Mouse (Mus musculus) C2C12 (cell line): ENCODE measurements around the gene Tenm4. TPM values are rescaled to one million over a fixed set of nuclear protein-coding genes. Genes with fewer than 3 reads are reported as not detected.

Experiments used
- H3K27me3 ChIP-seq: one replicate; pipeline ENCODE4 v1.6.1; 2011; ENCODE audit not compliant: control insufficient read depth, insufficient read depth, insufficient read length
- H3K36me3 ChIP-seq: one replicate; pipeline ENCODE4 v1.6.1; 2011; ENCODE audit not compliant: control insufficient read depth, insufficient read depth
- H3K4me3 ChIP-seq: one replicate; pipeline ENCODE4 v1.5.1; 2011; ENCODE audit warnings: mild to moderate bottlenecking, control low read depth; ENCODE audit not compliant: poor library complexity, insufficient read depth, severe bottlenecking
- H3K79me2 ChIP-seq: one replicate; pipeline ENCODE4 v1.6.1; 2011; ENCODE audit not compliant: control insufficient read depth, insufficient read depth
- H3K79me3 ChIP-seq: one replicate; pipeline ENCODE4 v1.6.1; 2011; ENCODE audit warnings: low read depth, control low read depth
- H3ac ChIP-seq: one replicate; pipeline ENCODE3; 2011; ENCODE audit warnings: low read depth; ENCODE audit not compliant: control insufficient read depth, insufficient read length
- CEBPB ChIP-seq: IDR thresholded peaks from one replicate; pipeline ENCODE4 v1.6.1; 2011; ENCODE audit warnings: low read depth, mild to moderate bottlenecking, control low read depth, moderate library complexity
- CTCF ChIP-seq: IDR thresholded peaks from one replicate; pipeline ENCODE4 v1.5.1; 2011; ENCODE audit not compliant: control insufficient read depth, insufficient read depth, insufficient read length
- FOSL1 ChIP-seq: IDR thresholded peaks from one replicate; pipeline ENCODE4 v1.8.0; 2011; ENCODE audit warnings: mild to moderate bottlenecking, low read length; ENCODE audit not compliant: poor library complexity, insufficient read depth, severe bottlenecking
- MAX ChIP-seq: IDR thresholded peaks from one replicate; pipeline ENCODE4 v1.6.1; 2011; ENCODE audit warnings: mild to moderate bottlenecking, control low read depth
- MYOD1 ChIP-seq: IDR thresholded peaks from one replicate; pipeline ENCODE4 v1.6.1; 2011; ENCODE audit warnings: low read depth; ENCODE audit not compliant: control insufficient read depth, insufficient read length
- MYOG ChIP-seq: IDR thresholded peaks from one replicate; pipeline ENCODE4 v1.6.1; 2011; ENCODE audit not compliant: control insufficient read depth, insufficient read length; ENCODE audit errors: extremely low read depth
- USF1 ChIP-seq: IDR thresholded peaks from one replicate; pipeline ENCODE4 v1.6.1; 2011; ENCODE audit warnings: low read depth, mild to moderate bottlenecking, control low read depth, moderate library complexity
- polyA plus RNA-seq: library from polyadenylated mRNA; unstranded; fragments of >200 nt; fragmentation: generic; extraction: Trizol; gene quantifications from one replicate; pipeline ENCODE4 v1.2.1, GENCODE M21; 2012; ENCODE audit warnings: missing spikeins

Tenm4 gene
- polyA plus RNA-seq, 1 experiment: 0.71 TPM

DNA sequence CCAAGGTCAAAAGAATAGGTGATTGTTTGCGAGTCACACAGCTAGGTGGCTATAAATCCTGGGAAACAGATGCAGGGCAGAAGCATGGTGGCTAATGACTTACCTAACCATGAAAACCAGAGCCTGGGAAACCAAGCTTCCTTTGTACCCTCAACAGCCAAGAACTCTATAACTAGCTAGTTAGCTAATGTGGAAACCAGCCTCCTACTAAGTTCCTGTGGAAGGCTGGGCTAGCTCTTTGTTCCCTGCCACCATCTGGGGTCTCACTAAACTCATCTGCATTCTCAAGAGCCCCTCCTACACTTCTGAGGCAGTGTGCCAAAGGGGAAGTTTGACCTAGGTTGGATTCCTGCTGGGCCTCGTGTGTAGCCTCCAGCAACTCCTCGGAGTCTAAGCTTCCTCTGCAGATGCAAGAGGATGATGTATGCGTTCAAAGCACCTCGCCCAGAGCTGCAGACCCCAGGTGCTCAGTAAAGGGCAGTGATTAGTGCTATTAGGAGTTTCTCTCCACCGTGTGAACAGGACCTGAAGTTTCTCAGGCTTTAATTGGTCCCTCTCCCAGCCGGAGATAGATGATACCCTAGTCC is 719.1 kb downstream of the Tenm4 start:
- Histone ChIP-seq H3K36me3 (no peaks in the 10 kb centered on the region), H3K4me3 (no peak overlapping the region), H3K27me3 (no peaks in the 10 kb centered on the region), H3K79me3 (no peaks in the 10 kb centered on the region), H3K79me2 (no peaks in the 10 kb centered on the region), H3ac (no peak overlapping the region)
- TF ChIP-seq USF1 (no peak), MAX (no peak), CTCF (no peak), MYOG (no peak), FOSL1 (no peak), MYOD1 (no peak), CEBPB (no peak)

DNA sequence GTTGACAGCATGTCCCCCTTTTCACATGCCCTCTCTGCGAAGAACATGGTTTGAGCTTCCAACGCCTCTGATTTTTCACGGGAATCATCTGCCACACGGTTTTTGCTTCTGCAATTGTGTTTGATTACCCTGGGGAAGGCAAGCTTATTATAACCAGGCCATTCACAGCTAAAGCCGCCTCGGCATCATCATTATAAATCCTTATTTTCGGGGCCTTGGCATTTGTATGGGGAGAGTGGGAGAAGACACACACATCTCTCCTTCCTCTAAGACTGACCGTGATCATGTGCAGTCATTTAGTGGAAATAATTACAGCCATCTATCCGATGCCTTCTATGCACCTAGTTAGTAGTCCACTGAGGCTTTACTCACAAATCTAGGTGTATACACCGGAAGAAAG is 719.9 kb downstream of the Tenm4 start:
- no peaks in the 10 kb centered on the region for H3K36me3 ChIP-seq
- H3K4me3 ChIP-seq: no peak overlapping the region
- no peaks in the 10 kb centered on the region for H3K79me3 ChIP-seq
- H3ac ChIP-seq: no peak overlapping the region
- no peaks in the 10 kb centered on the region for H3K27me3 ChIP-seq
- no peaks in the 10 kb centered on the region for H3K79me2 ChIP-seq
- TF ChIP-seq MAX: no peak
- no peak for TF ChIP-seq MYOG
- TF ChIP-seq CTCF: no peak
- TF ChIP-seq MYOD1: no peak
- no peak for TF ChIP-seq FOSL1
- TF ChIP-seq USF1: no peak
- no peak for TF ChIP-seq CEBPB

DNA sequence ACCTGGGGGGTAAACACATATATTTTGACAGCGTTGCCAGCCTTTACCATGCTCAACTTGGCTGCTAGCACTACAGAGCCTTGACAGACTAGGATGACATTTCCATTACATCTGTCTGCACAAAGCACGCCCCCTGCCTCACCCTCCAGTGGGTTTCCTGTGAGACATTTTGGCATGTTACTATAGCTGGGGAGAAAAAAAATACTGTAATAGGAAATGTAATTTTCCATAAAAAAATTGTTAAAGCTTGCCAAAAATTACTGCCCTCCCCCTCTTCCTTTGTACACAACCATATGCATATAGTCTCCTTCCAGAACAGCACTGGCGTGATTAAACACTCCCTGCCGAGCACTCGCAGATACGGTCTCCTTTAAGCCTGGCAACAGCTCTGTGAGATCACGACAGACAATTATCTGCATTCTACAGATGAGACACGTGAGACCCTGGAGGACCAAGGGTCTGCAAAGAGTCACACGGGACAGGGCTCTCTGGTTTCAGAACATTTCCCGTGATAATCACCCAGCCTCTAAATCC is 728.1 kb downstream of the Tenm4 start:
- Histone ChIP-seq H3ac (no peak overlapping the region), H3K27me3 (no peaks in the 10 kb centered on the region), H3K79me2 (no peaks in the 10 kb centered on the region), H3K36me3 (no peaks in the 10 kb centered on the region), H3K79me3 (no peaks in the 10 kb centered on the region), H3K4me3 (no peak overlapping the region)
- TF ChIP-seq FOSL1 (no peak), CEBPB (no peak), MYOD1 (no peak), CTCF (no peak), MYOG (no peak), MAX (no peak), USF1 (no peak)

DNA sequence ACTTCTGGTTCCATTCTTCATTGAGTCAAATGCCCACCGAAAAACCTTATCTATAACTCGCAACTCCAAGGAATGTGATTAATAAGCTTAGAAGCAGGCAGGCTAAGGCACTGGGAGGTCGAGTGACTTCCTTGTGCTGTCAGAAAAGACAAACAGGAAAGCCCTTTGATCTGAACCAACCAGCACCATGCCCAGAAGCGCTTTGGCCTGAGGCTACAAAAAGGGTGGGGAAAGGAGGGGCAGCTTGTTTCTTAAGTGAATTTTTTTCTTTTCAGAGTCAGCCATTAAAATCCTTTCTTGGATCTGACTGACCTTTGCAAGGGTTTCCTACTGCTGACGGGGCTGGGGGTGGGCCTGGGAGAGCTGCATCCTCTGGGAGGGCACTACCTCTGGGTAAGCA is 731.1 kb downstream of the Tenm4 start:
- Histone ChIP-seq H3K36me3 (no peaks in the 10 kb centered on the region), H3K79me3 (no peaks in the 10 kb centered on the region), H3K4me3 (no peak overlapping the region), H3K27me3 (no peaks in the 10 kb centered on the region), H3ac (no peak overlapping the region), H3K79me2 (no peaks in the 10 kb centered on the region)
- TF ChIP-seq CTCF (no peak), MAX (no peak), MYOD1 (no peak), CEBPB (no peak), MYOG (no peak), FOSL1 (no peak), USF1 (no peak)

DNA sequence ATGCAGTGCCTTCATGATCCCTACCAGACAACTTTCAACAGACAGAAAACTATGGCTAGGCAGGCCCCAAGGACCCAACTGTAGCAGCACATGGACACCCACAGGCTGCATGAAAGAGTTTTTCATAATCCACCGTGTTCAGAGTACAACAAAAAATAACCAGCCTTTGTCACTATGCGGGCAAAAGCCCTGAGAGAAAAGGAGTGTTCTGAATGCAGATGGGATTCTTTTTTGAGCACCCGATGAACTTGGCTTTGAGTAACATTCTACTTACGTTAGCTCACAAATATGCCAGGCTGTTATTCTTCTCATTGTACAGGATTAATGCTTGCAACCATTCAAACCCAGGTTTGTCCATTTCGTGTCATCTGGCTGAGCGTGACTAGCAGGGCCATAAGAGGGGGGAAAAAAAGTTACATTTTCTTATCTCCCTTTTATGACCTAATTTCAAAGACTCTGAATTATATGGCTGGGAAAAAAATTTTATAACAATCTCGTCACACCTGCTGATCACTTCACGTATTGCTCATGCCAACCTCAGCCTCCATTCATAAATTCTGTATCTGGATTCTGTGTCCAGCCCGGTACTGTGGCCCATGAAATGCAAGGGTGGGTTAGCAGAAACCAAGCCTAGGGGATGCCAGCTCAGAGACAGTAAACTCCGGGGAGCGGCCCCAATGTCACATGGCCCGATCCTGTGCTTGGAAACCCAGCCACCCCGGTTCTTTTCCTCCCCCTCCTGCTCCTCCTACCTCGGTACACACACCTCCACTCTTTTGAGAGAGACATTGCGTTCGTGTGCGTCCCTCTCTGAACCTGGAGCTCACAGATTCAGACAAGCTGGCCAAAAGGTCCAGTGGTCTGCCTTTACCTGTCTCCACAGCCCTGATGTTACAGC is 732.3 kb downstream of the Tenm4 start:
- Histone ChIP-seq H3K4me3 (no peak overlapping the region), H3K27me3 (no peaks in the 10 kb centered on the region), H3K79me2 (no peaks in the 10 kb centered on the region), H3K36me3 (no peaks in the 10 kb centered on the region), H3ac (no peak overlapping the region), H3K79me3 (no peaks in the 10 kb centered on the region)
- no peak for TF ChIP-seq CEBPB
- no peak for TF ChIP-seq CTCF
- TF ChIP-seq USF1: no peak
- no peak for TF ChIP-seq MYOD1
- TF ChIP-seq MYOG: no peak
- TF ChIP-seq FOSL1: no peak
- TF ChIP-seq MAX: no peak
